Mouse (Mus musculus) embryonic fibroblast, embryonic 13.5 days (primary cell): ENCODE measurements at regions not wholly inside any gene's neighbourhood (a gene's known extent, or its start where the extent isn't known, plus 50 kb on each side); places are given as distances from the start of the nearest gene placed in this dataset.

ENCODE experiments used
- CTCF ChIP-seq: IDR thresholded peaks from 2 replicates; pipeline ENCODE4 v1.5.1; 2011; ENCODE audit warnings: mild to moderate bottlenecking, control low read depth, low read length, moderate library complexity, borderline replicate concordance; ENCODE audit not compliant: insufficient read depth
- POLR2A ChIP-seq: IDR thresholded peaks from 2 replicates; pipeline ENCODE4 v1.6.1; 2011; ENCODE audit warnings: low read depth, mild to moderate bottlenecking, control low read depth, low read length, moderate library complexity

DNA sequence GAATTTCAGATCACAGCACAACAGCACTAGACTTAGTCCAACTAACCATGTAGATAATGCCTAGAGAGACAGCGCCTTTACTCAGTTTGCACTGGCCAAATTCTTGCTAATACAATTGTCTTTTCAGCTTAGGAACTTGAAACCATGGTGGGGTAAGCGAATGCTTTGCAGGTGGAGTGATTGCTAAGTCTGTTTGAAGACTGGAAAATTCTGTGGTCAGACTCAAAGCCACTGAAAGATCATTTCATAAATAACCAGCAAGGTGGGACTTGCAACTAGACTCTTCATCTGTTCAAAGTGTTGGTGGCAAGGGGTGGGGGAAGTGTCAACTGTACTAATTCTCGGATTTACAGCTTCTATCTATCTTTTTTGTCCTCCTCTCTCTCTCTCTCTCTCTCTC lies 50.4 kb upstream of the Clnk start:
- no peak for TF ChIP-seq POLR2A
- no peak for TF ChIP-seq CTCF
